Mouse (Mus musculus): ENCODE data around the gene Nrp1.

GRCm38 (mm10) chr8:128466681-128467430 lies 108.5 kb downstream of the Nrp1 start:
- TF ChIP-seq CTCF (IDR thresholded peaks at IDR 0.05; ENCODE audit: insufficient read depth, low read length) (no peak), POLR2A (IDR thresholded peaks at IDR 0.05; ENCODE audit: borderline replicate concordance, extremely low read depth, low read depth, low read length) (no peak)
